Mouse (Mus musculus): ENCODE data around the gene Shc2. TPM values are rescaled to one million over a fixed set of nuclear protein-coding genes. Genes with fewer than 3 reads are reported as not detected.

The Shc2 gene
- total RNA-seq, 2 experiments from 2014 or later = 1.9 to 2.5 TPM

GRCm38 (mm10) chr10:79616376-79616775, 21.3 kb downstream of the Shc2 start:
- DNase-seq = no peak
- intact Hi-C loops (cut with DNase I) = no loop called here

GRCm38 (mm10) chr10:79615860-79616259, 21.9 kb downstream of the Shc2 start:
- intact Hi-C loops (cut with DNase I) = no loop called here
- no peak for DNase-seq

GRCm38 (mm10) chr10:79614305-79614643, 23.4 kb downstream of the Shc2 start:
- intact Hi-C loops (cut with DNase I) = no loop called here
- no peak for DNase-seq

- DNase-seq = peak; percentile 19 to 23
- intact Hi-C loops (cut with DNase I) = no loop called here
Observed at GRCm38 (mm10) chr10:79613578-79614304, 24.0 kb downstream of the Shc2 start, which contains the start of gene C2cd4c. C2cd4c (minus strand) TSS chr10:79614025.

- DNase-seq = no peak
- intact Hi-C loops (cut with DNase I) = no loop called here
Observed at GRCm38 (mm10) chr10:79612192-79613135, 25.3 kb downstream of the Shc2 start.

- intact Hi-C loops (cut with DNase I) = no loop called here
- DNase-seq = no peak
Observed at GRCm38 (mm10) chr10:79611296-79611695, 26.4 kb downstream of the Shc2 start.

- intact Hi-C loops (cut with DNase I) = no loop called here
- DNase-seq = no peak
Observed at GRCm38 (mm10) chr10:79609276-79609675, 28.4 kb downstream of the Shc2 start.

GRCm38 (mm10) chr10:79607892-79608291, 29.8 kb downstream of the Shc2 start:
- no peak for DNase-seq
- intact Hi-C loops (cut with DNase I) = no loop called here

GRCm38 (mm10) chr10:79606537-79606936, 31.2 kb downstream of the Shc2 start:
- intact Hi-C loops (cut with DNase I) = no loop called here
- no peak for DNase-seq

- no peak for DNase-seq
- intact Hi-C loops (cut with DNase I) = no loop called here
Observed at GRCm38 (mm10) chr10:79597936-79598230, 39.8 kb downstream of the Shc2 start.

GRCm38 (mm10) chr10:79597051-79597935, 40.4 kb downstream of the Shc2 start:
- no peak for DNase-seq
- intact Hi-C loops (cut with DNase I) = no loop called here

GRCm38 (mm10) chr10:79595590-79595929, 42.2 kb downstream of the Shc2 start:
- no peak for DNase-seq
- intact Hi-C loops (cut with DNase I) = loop anchor here (1.0 kb wide), 3 partner anchors 54 to 73 kb away; partner anchors contain the start of gene Madcam1

GRCm38 (mm10) chr10:79594872-79595589, 42.7 kb downstream of the Shc2 start:
- peak; percentile 47 to 49 for DNase-seq
- intact Hi-C loops (cut with DNase I) = loop anchor here (1.0 kb wide), 3 partner anchors 54 to 73 kb away; partner anchors contain the start of gene Madcam1

- intact Hi-C loops (cut with DNase I) = no loop called here
- no peak for DNase-seq
Observed at GRCm38 (mm10) chr10:79594111-79594510, 43.6 kb downstream of the Shc2 start.

GRCm38 (mm10) chr10:79590702-79591101, 47.0 kb downstream of the Shc2 start:
- intact Hi-C loops (cut with DNase I) = no loop called here
- DNase-seq = no peak

- intact Hi-C loops (cut with DNase I) = no loop called here
- DNase-seq = no peak
Observed at GRCm38 (mm10) chr10:79587752-79588126, 50.0 kb downstream of the Shc2 start.

GRCm38 (mm10) chr10:79587061-79587751, 50.5 kb downstream of the Shc2 start, which contains the start of gene Theg:
Theg (minus strand) TSS chr10:79587331.
- no peak for DNase-seq
- intact Hi-C loops (cut with DNase I) = no loop called here

- intact Hi-C loops (cut with DNase I) = no loop called here
- no peak for DNase-seq
Observed at GRCm38 (mm10) chr10:79586243-79586642, 51.5 kb downstream of the Shc2 start.

GRCm38 (mm10) chr10:79585723-79586122, 52.0 kb downstream of the Shc2 start:
- intact Hi-C loops (cut with DNase I) = no loop called here
- no peak for DNase-seq

- intact Hi-C loops (cut with DNase I) = no loop called here
- DNase-seq = no peak
Observed at GRCm38 (mm10) chr10:79585136-79585535, 52.6 kb downstream of the Shc2 start.

All from heart, postnatal 36 days (tissue).